Mouse (Mus musculus) kidney, postnatal 10 days (tissue): ENCODE results near the gene Ccdc14.
"Not testable (repeated sequence)": the region's sequence is repeated elsewhere in the genome, so short reads cannot be mapped to it uniquely, and the experiment has no call there.

Experiments used
- DNase-seq: peaks from one replicate; pipeline ENCODE4 v3.0.0; 2021; ENCODE audit warnings: mixed read lengths

Ccdc14 gene

GRCm38 (mm10) chr16:34690334-34691144 is at the start of gene Ccdc14:
Gene Ccdc14, plus strand, starts transcription at chr16:34690616.
- peak; percentile 94 for DNase-seq

GRCm38 (mm10) chr16:34643511-34644259 is 46.7 kb upstream of the Ccdc14 start:
- peak; percentile 21 for DNase-seq

- no peak for DNase-seq
These were observed 40.8 kb upstream of the Ccdc14 start, which contains the start of gene Ropn1 for GRCm38 (mm10) chr16:34649621-34650020. Gene Ropn1, plus strand, starts transcription at chr16:34649921.

- no peak for DNase-seq
These were observed 37.4 kb upstream of the Ccdc14 start for GRCm38 (mm10) chr16:34653023-34653422.

GRCm38 (mm10) chr16:34657566-34657965 is 32.9 kb upstream of the Ccdc14 start:
- DNase-seq: peak; percentile 26

GRCm38 (mm10) chr16:34657983-34658382 is 32.4 kb upstream of the Ccdc14 start:
- DNase-seq: no peak

- DNase-seq: no peak
These were observed 32.0 kb upstream of the Ccdc14 start for GRCm38 (mm10) chr16:34658388-34658787.

- no peak for DNase-seq
These were observed 25.9 kb upstream of the Ccdc14 start for GRCm38 (mm10) chr16:34664553-34664952.

GRCm38 (mm10) chr16:34667031-34667726 is 23.2 kb upstream of the Ccdc14 start:
- peak; percentile 80 for DNase-seq

- DNase-seq: no peak
These were observed 22.1 kb upstream of the Ccdc14 start for GRCm38 (mm10) chr16:34668341-34668740.

- no peak for DNase-seq
These were observed 18.4 kb upstream of the Ccdc14 start for GRCm38 (mm10) chr16:34671966-34672365.

- no peak for DNase-seq
These were observed 17.6 kb upstream of the Ccdc14 start for GRCm38 (mm10) chr16:34672822-34673221.

GRCm38 (mm10) chr16:34674365-34674764 is 16.1 kb upstream of the Ccdc14 start:
- DNase-seq: no peak

GRCm38 (mm10) chr16:34681823-34682222 is 8.6 kb upstream of the Ccdc14 start:
- DNase-seq: no peak

GRCm38 (mm10) chr16:34689879-34690278 is 537 bp upstream of the Ccdc14 start:
- DNase-seq: no peak

- DNase-seq: peak; percentile 18
These were observed 740 bp downstream of the Ccdc14 start for GRCm38 (mm10) chr16:34691156-34691555.

GRCm38 (mm10) chr16:34694477-34694876 is 4.1 kb downstream of the Ccdc14 start:
- DNase-seq: no peak

- DNase-seq: not testable (repeated sequence)
These were observed 8.3 kb downstream of the Ccdc14 start for GRCm38 (mm10) chr16:34698721-34699120.

- DNase-seq: peak; percentile 84
These were observed 9.9 kb downstream of the Ccdc14 start for GRCm38 (mm10) chr16:34700165-34700827.

- no peak for DNase-seq
These were observed 10.4 kb downstream of the Ccdc14 start for GRCm38 (mm10) chr16:34700828-34701216.

- no peak for DNase-seq
These were observed 15.6 kb downstream of the Ccdc14 start for GRCm38 (mm10) chr16:34706019-34706418.

GRCm38 (mm10) chr16:34706487-34706946 is 16.1 kb downstream of the Ccdc14 start:
- DNase-seq: peak; percentile 41

- DNase-seq: no peak
These were observed 21.1 kb downstream of the Ccdc14 start for GRCm38 (mm10) chr16:34711481-34711880.
